Mouse (Mus musculus) hindbrain, postnatal 0 days (tissue): ENCODE data around the gene Tff2. TPM values are rescaled to one million over a fixed set of nuclear protein-coding genes. Genes with fewer than 3 reads are reported as not detected.

Source experiments
- ATAC-seq: fragments of 200-750 bp; cut with Nextera tagmentation; 2 replicates; pipeline ENCODE4 v1.8.0; 2017; ENCODE audit warnings: mild to moderate bottlenecking, moderate TSS enrichment, moderate library complexity
- DNase-seq: peaks from one replicate; pipeline ENCODE4 v3.0.0-alpha.2; 2015; ENCODE audit warnings: low spot score
- H3K27ac ChIP-seq: fragments of 300-500 bp; sonication (generic); 2 replicates; pipeline ENCODE4 v1.5.1; 2014; ENCODE audit warnings: mild to moderate bottlenecking
- H3K27me3 ChIP-seq: fragments of 300-500 bp; sonication (generic); 2 replicates; pipeline ENCODE4 v1.6.1; 2014; ENCODE audit warnings: low read length, mixed read lengths; ENCODE audit not compliant: insufficient read depth
- H3K36me3 ChIP-seq: fragments of 300-500 bp; sonication (generic); 2 replicates; pipeline ENCODE4 v1.6.1; 2014; ENCODE audit warnings: low read length, mixed read lengths; ENCODE audit not compliant: insufficient read depth
- H3K4me1 ChIP-seq: fragments of 300-500 bp; sonication (generic); 2 replicates; pipeline ENCODE4 v1.6.1; 2014; ENCODE audit warnings: antibody characterized with exemption, low read length, mixed read lengths; ENCODE audit not compliant: insufficient read depth
- H3K4me2 ChIP-seq: fragments of 300-500 bp; sonication (generic); 2 replicates; pipeline ENCODE4 v1.6.1; 2014; ENCODE audit warnings: low read depth, mild to moderate bottlenecking, low read length, moderate library complexity, mixed read lengths
- H3K4me3 ChIP-seq: fragments of 300-500 bp; sonication (generic); 2 replicates; pipeline ENCODE4 v1.5.1; 2014; ENCODE audit warnings: low read length
- H3K9ac ChIP-seq: fragments of 300-500 bp; sonication (generic); replicated peaks from 2 replicates; pipeline ENCODE4 v1.6.1; 2014; ENCODE audit warnings: mild to moderate bottlenecking, low read length, moderate library complexity, mixed read lengths
- H3K9me3 ChIP-seq: fragments of 300-500 bp; sonication (generic); 2 replicates; pipeline ENCODE4 v1.6.1; 2016; ENCODE audit warnings: low read length, mixed read lengths
- CTCF ChIP-seq: IDR thresholded peaks from 2 replicates; pipeline ENCODE4 v1.5.1; 2016; ENCODE audit warnings: antibody characterized with exemption, control low read depth, low read depth
- WGBS: fragments of 180-500 bp; shearing (Covaris S2); extraction: QIAGEN DNeasy Blood & Tissue Kit; methylation state at CpG from one replicate; pipeline ENCODE4 v1.1.7; 2014; 5-methylcytosine and 5-hydroxymethylcytosine counted together
- polyA plus RNA-seq: library from polyadenylated mRNA; unstranded; fragments of >200 nt; fragmentation: Nextera tagmentation; extraction: Ambion mirVana; gene quantifications from 2 replicates; pipeline ENCODE4 v1.2.1, GENCODE M21; 2015
- total RNA-seq: library from RNA; depleted of rRNA; stranded (reverse); fragments of >200 nt; gene quantifications from 2 replicates; pipeline ENCODE4 v1.2.3, GENCODE M21; 2014; rRNA removed

Gene Tff2
- total RNA-seq (not detected in 2 replicates), polyA plus RNA-seq (not detected in 2 replicates)

DNA sequence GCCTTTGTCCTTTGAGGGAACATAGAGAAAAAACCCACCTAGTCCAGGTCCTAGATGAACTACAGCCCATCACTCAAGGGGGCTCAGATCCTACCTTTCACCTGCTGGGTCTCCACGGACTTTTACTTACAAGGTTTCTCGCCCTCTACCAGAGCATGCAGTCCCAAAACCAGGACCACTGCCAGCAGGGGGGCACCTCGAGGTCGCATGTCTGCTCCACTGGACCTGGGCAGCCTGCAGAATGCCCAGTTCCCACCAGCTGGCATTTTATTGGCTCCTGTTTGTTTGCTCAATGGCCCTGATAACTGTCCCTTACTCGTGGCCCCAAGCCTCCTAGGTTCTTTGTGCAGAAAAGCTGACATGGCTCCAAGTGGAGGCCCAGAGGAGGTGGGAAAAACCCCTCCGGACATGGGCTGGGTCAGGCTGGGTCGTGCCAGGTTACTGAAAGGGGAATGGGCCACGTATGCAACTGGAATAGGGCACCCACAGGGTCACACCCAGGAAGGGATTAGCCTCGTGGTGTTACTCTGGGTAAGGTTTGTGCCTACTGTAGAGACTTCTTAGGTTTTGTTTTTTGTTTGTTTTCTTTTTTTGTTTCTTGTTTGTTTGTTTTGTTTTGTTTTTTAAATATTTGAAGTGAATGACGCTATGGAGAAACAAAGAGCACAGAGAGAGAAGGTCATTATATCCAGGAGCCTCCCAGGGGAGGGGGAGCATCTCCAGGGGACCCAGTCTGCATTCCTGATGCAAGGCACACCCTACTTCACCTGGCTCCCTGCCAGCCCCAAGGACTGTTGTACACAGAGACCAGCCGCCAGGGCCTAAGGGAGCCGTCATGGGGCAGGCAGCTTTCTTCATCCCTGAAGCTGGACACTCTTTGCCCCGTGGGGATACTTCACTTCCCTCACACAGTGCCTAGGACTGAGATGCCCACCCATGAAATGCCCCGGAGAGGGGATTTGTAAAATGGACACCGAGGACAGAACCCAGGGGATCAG is at the start of gene Tff2:
TSS of gene Tff2 (minus strand) at position 243 of the 998 bp plus-strand sequence.
- H3K4me2 ChIP-seq = no peak within 1 kb of the TSS
- H3K4me1 ChIP-seq = no peaks in the 10 kb centered on the region
- H3K9ac ChIP-seq = no peak within 1 kb of the TSS
- 0 out of 2 replicates have a peak, but pooled peaks cover 4% of the 10 kb centered on the region for H3K9me3 ChIP-seq
- no peak within 1 kb of the TSS for H3K27ac ChIP-seq
- WGBS = 63% methylated on average over 15 of the region's 15 CpGs
- no peak for TF ChIP-seq CTCF
- 0 out of 2 replicates have a peak, but pooled peaks have one; percentile 35 for ATAC-seq
- H3K36me3 ChIP-seq = no peaks in the 10 kb centered on the region
- no peak within 1 kb of the TSS for H3K4me3 ChIP-seq
- no peaks in the 10 kb centered on the region for H3K27me3 ChIP-seq
- peak; percentile 53 for DNase-seq

DNA sequence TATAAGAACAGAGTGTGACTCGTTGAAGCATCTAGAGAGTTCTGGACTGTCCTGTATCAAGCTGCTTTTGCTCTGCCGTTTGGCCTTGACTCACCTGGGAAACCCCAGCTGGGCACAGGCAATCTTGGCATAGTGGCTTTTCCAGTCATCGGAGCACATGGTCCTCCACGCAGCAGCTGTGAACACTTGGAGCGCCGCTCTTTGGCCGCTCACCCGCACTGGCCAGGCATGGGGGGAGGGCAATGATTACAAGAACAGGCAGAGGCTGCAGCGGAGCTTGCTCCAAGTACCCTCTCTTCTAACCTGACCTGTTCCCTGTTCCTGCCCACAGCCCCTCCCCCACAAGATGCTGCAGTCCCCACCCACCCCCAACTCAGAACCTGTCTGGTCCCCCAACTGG is 49.3 kb upstream of the Tff2 start:
- H3K9me3 ChIP-seq = no peaks in the 10 kb centered on the region
- WGBS = 73% methylated on average over 9 of the region's 9 CpGs

DNA sequence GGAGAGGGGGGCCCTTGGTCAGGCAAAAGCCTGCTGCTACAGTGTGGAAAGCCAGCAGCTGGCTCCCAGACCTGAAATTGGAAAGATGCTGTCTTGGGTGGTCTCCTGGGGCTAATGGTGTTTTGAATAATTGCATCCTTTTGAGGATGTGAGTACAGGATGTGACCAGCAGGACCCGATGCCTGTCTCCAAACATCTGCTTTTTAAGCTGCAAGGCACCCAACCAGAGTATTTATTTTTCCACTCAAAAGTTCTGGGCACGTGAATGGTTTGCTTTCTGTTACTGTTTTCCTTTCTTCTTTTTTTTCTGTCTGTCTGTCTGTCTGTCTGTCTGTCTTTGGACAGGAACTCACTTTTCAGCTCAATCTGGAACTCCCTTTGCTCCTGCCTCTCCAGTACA is 48.6 kb upstream of the Tff2 start:
- Histone ChIP-seq H3K36me3 (no peaks in the 10 kb centered on the region), H3K4me1 (no peaks in the 10 kb centered on the region), H3K27me3 (no peaks in the 10 kb centered on the region), H3K4me2 (no peak overlapping the region), H3K4me3 (no peak overlapping the region), H3K9me3 (no peaks in the 10 kb centered on the region), H3K27ac (no peak overlapping the region), H3K9ac (no peak overlapping the region)
- WGBS = 73% methylated on average over 2 of the region's 2 CpGs
- no peak for ATAC-seq
- no peak for TF ChIP-seq CTCF
- no peak for DNase-seq

More for the DNA sequence above, 49.3 kb upstream of the Tff2 start:
- H3K27me3 ChIP-seq = no peaks in the 10 kb centered on the region
- no peak overlapping the region for H3K4me2 ChIP-seq
- no peaks in the 10 kb centered on the region for H3K36me3 ChIP-seq
- TF ChIP-seq CTCF = no peak
- no peak overlapping the region for H3K4me3 ChIP-seq
- peak; percentile 38; the same call in 1 of the 2 replicates for ATAC-seq
- no peaks in the 10 kb centered on the region for H3K4me1 ChIP-seq
- no peak for DNase-seq
- no peak overlapping the region for H3K9ac ChIP-seq
- H3K27ac ChIP-seq = no peak overlapping the region

DNA sequence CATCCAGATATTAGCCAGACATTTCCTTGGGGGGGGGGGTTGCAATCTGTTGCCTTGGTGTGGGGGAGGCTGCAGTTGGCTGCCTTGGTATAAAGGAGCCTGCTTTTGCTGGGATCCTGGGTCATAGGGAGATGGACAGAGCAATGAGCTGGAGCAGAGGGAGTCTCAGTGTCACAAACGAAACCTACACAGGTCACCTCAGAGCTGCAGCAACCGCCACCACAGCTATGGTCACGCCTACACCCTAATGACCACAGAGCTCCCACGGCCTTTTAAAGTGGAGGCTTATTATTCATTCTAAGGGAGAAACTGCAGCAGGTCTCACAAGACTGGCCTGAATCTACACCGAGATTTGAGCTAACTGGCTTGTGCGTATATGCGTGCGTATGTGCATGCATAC is 47.7 kb upstream of the Tff2 start:
- H3K9me3 ChIP-seq = no peaks in the 10 kb centered on the region
- H3K36me3 ChIP-seq = no peaks in the 10 kb centered on the region
- TF ChIP-seq CTCF = no peak
- no peaks in the 10 kb centered on the region for H3K27me3 ChIP-seq
- no peak overlapping the region for H3K9ac ChIP-seq
- no peak overlapping the region for H3K4me2 ChIP-seq
- no peak overlapping the region for H3K27ac ChIP-seq
- WGBS = 73% methylated on average over 8 of the region's 8 CpGs
- DNase-seq = no peak
- no peak for ATAC-seq
- H3K4me1 ChIP-seq = no peaks in the 10 kb centered on the region
- H3K4me3 ChIP-seq = no peak overlapping the region

DNA sequence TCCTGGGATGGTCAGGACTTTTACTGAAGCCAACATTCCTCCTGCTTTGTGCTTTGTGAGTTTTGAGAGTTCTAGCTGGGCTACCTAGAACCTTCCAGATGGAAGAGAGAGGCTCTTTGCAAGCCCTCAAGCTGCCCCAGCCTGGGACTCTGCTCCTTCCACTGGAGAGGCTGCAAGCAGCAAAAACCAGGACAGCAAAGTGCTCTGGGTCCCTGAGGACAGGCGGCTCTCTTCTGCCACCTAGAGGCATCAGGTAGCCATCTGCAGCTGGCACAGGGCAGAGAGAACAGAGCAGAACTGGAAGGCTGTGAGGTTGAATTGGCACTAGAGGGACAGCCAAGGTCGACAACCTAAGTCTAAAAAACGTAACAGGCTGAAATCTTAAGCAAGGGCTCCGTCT is 43.3 kb upstream of the Tff2 start:
- H3K4me1 ChIP-seq = no peaks in the 10 kb centered on the region

DNA sequence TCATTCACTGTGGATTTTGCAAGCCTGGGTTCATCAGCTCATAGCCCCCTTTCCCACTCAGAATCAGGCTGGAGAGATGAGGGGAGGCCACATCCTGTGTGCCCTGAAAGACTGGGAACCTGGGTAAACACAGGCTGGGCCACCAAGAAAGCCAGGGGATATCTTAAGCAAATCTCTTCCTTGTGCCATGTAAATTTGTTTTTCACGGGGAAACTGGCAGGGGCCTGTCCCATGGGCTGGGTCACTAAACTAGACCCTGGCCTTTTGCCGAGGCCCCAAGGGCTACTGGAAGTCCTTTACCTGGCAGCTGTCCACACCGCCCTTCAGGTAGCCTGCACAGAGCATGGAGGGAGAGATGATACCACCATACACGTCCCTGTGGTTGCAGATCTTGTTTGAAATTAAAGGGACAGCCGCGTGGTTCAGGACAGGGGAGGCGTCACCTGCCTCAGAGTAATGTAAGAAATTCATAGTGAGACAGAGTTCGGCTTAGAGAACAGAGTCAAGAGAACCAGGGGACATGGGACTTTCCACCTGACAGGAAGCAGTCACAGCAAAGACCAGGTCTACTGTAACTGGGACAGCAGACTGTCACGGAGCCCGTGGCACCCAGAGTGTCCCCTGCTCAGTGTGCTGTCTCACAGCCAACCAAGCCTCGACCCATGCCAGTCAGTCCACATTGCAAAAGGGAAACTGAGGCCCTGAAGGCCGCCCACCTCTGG is 40.3 kb upstream of the Tff2 start:
- TF ChIP-seq CTCF = no peak
- Histone ChIP-seq H3K4me1 (no peaks in the 10 kb centered on the region), H3K9me3 (no peaks in the 10 kb centered on the region), H3K4me2 (no peak overlapping the region), H3K27ac (no peak overlapping the region), H3K27me3 (no peaks in the 10 kb centered on the region), H3K36me3 (no peaks in the 10 kb centered on the region), H3K9ac (no peak overlapping the region), H3K4me3 (no peak overlapping the region)
- ATAC-seq (no peak), DNase-seq (no peak)
- WGBS = 84% methylated on average over 12 of the region's 12 CpGs

More for the DNA sequence above, 43.3 kb upstream of the Tff2 start:
- peak; percentile 86 for DNase-seq
- Histone ChIP-seq H3K27me3 (no peaks in the 10 kb centered on the region), H3K9ac (no peak overlapping the region), H3K4me3 (no peak overlapping the region), H3K9me3 (no peaks in the 10 kb centered on the region), H3K36me3 (no peaks in the 10 kb centered on the region), H3K27ac (no peak overlapping the region), H3K4me2 (no peak overlapping the region)
- ATAC-seq = no peak
- peak; percentile 93 for TF ChIP-seq CTCF
- 22% methylated on average over 4 of the region's 4 CpGs for WGBS
